Mouse (Mus musculus) thymus, postnatal 36 days (tissue): ENCODE measurements around the gene Ncr1.
"Not testable (repeated sequence)": the region's sequence is repeated elsewhere in the genome, so short reads cannot be mapped to it uniquely, and the experiment has no call there.

Source experiments
- DNase-seq, 2 experiments: peaks; one replicate each; pipeline ENCODE4 v3.0.0; 2022; ENCODE audit warnings: mixed read lengths in 2 of 2

The Ncr1 gene

DNA sequence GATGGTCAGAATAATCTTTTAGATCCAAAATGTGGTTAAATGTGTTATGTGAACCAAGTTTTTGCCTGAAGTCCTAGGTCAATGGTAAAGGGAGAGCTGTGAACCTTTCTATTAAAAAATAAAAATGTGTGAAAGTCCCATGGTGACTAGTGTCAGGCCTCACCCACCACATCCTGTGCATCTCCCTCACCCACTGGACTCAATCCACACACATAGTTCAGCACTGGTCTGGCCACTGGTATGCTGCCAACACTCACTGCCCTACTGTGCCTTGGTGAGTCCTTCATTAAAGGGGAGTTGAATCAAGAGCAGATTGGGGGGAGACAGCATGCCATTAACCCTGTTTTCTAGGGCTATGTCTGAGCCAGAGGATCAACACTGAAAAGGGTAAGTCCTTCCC, at the start of gene Ncr1:
TSS of gene Ncr1 (plus strand) at position 216 of the 400 bp plus-strand sequence.
- no peak for DNase-seq

DNA sequence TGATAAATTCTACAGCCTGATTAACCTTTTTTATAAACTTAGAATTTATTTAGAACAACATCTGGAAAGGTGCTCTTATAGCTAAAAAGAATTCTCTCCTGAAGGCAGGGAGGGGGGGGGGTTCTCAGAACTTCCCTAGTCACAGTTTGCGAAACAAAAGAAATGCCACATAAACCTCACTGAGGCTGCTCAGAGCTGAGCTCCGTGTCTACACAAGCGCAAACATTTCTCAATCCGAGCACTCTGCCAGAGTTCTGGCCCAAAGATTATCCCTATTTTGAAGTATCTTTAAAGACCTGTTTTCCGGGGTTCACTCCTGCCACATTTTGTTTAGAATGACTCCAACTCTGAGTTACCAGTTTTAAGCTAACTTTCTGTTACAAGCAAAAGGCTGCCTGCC, 44.9 kb upstream of the Ncr1 start:
- no peak for DNase-seq

DNA sequence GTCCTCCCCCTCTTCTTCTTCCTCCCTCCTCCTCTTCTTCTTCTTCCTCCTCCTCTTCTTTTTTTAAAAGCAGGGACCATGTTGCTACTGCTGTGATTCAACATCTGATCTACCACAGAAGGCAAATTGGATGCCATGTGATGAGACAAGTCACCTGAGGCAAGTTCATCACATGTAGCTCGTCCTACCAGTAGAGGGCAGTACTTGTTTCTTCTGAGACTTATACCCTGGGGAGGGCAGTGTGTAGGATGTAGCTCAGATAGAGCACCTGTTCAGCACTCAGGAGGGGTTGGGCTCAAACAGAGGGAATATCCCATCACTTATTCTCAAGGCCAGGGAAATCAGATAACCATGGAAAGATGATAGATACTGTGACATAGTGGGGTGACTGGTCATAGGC, 40.3 kb upstream of the Ncr1 start:
- no peak for DNase-seq

DNA sequence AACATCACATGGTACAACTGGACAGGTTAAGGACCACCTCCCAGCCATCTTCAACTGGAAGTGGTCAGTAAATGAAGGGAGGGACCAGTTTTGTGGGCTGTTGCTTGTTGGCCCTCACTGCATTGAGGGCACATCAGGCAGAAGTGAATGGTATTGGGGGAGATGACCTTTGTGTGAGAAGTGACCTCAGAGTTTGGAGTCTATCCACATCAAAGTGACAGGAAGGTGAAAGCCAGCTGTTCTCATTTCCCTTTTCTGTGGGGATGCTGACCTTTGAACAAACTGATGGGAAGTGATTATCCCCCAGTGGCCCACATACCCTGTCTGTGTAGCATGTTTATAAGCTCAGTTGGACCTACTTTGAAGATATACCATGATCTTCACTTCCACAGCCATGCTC, 37.4 kb upstream of the Ncr1 start:
- DNase-seq: no peak

DNA sequence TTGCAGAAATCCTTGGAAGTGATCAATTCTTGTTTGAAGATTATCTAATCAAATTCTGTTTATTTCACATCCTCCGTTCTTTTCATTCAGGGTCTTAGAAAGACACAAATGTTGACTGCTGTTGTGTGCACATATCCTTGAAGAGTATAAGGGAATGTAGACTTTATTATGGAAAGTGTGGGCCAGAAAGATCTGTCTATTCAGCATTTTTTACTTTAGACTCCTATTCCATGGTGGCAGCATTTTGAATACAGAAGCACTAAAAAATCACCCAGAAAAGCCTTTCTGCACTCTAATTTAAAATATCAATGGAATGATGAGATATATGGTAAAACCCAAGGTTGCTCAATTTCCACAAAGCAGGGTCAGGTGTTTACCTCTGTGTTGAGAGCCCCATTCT, 34.1 kb upstream of the Ncr1 start:
- no peak for DNase-seq

DNA sequence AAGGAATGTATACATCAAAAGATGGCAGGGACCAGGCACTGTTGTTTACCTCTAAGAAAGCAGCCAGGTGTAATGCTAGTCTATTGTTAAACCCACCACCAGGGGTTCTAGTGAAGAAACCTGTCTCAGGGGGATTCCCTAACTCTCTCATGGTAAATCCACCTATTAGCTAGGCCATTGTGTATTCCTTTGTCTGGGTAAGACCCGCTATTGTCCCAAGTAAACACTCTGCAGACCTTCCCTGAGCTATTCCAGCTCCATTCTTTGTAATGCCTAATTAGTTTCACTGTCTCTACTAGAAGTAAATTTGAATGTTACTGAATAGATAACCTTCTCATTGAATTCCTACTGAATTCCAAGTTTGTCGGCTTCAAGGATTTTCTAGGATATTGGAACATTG, 24.4 kb upstream of the Ncr1 start:
- DNase-seq: not testable (repeated sequence)

DNA sequence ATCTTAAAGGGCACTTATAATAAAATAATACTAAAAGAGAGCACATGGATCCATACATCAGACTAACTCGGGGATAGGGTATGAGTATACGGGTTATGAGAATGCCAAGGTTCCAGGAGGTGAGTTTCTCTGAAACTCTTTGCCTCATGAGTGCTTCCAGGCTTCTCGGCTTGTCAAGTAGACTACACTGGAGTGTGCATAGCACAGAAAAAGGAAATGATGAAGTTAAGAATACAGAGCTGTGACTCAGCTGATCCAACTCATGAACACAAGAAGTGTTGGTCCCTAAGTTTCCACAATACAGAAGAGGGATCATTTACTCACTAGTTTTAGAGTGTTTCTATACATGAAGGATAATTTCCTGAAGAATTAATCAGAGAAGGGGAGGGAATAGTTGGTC, 24.0 kb upstream of the Ncr1 start:
- DNase-seq: not testable (repeated sequence)

DNA sequence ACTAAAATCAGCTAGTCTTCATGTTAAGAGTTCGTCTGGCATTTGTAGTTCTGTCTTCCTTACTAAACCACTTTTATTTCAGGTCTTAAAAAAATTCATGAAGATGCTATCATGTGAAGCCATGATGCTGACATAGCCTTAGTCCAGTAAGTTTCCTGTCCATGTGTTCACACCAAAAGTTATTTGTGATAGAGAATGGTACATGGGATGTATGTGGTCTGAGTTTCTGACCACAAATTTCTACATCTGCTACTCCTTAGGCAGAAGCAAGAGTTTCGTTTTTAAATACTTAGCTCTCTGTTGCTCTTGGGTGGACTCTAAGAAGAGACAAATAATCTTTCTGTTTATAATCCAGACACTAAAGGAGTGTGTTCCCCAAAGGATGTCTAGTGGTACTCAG, 14.2 kb upstream of the Ncr1 start:
- DNase-seq: no peak

DNA sequence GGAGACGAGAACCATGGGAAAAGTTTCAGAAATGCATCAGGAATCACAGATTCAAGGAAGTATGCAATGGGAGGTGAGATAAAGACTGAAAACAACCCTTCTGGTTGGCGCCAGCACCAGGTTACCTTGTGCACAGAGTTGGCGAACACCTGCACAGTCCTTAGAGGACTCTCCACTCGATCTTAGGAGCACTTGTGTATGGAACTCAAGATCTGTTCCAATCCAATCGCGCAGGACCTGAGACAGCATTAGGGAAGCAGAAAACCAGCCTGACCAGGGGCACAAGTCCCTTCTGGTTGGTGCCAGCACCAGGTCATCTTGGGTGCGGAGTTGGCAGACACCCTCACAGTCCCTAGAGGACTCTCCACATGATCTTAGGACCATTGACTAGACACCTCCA, 36.0 kb downstream of the Ncr1 start:
- DNase-seq: no peak
